Mouse (Mus musculus): ENCODE measurements around the gene Trpm6. TPM values are rescaled to one million over a fixed set of nuclear protein-coding genes. Genes with fewer than 3 reads are reported as not detected.

The Trpm6 gene
- polyA plus RNA-seq, 1 experiment from 2014 or later, result 0.19 TPM

DNA sequence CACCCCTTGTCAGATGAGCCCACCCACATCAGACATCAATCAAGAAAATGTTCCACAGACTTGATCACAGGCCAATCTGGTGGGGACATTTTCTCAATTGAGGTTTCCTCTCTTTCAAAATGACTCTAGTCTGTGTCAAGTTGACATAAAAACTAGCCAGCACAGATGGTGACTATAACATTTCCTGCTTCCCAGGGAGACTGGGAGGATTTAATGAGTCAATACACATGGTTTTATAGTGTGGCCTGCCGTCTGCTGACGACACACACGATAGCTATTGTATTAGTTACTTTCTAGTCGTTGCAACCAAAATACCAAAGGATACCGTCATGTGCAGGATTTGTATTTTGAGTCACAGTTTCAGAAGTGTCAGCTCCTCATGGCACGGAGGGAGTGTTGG, 191.6 kb downstream of the Trpm6 start:
- 78% methylated on average over 6 of the region's 6 CpGs for WGBS
- Histone ChIP-seq H3K27ac (ENCODE audit: low read depth, low read length) (no peak overlapping the region), H3K27me3 (ENCODE audit: control insufficient read depth, insufficient read depth, low read length) (no peaks in the 10 kb centered on the region), H3K36me3 (ENCODE audit: control insufficient read depth, insufficient read depth, low read length) (no peaks in the 10 kb centered on the region), H3K4me2 (ENCODE audit: low read depth) (no peak overlapping the region), H3K9ac (ENCODE audit: low read length) (no peak overlapping the region), H3K9me3 (ENCODE audit: control insufficient read depth, low read length) (no peaks in the 10 kb centered on the region), H3K4me3 (ENCODE audit: low read depth, low read length) (no peak overlapping the region), H3K4me1 (ENCODE audit: control insufficient read depth, insufficient read depth, low read length) (no peaks in the 10 kb centered on the region)
- ATAC-seq (ENCODE audit: insufficient read depth, low FRiP score, low TSS enrichment), result no peak
- no peak for DNase-seq (ENCODE audit: low spot score)

Other genes with a start within 250 kb of the Trpm6 start
- 50.0 and 51.7 TPM in 2 replicates for gene Ostf1, start 118.2 kb upstream of the Trpm6 start, polyA plus RNA-seq (2014; fragmentation: Nextera tagmentation; extraction: Ambion mirVana)
- gene Nmrk1, start 118.0 kb upstream of the Trpm6 start, polyA plus RNA-seq (2014; fragmentation: Nextera tagmentation; extraction: Ambion mirVana), result 7.4 and 8.1 TPM in 2 replicates
- gene Carnmt1, start 79.2 kb upstream of the Trpm6 start, polyA plus RNA-seq (2014; fragmentation: Nextera tagmentation; extraction: Ambion mirVana), result 24.2 and 27.1 TPM in 2 replicates
- 77.6 and 81.0 TPM in 2 replicates for gene D030056L22Rik, start 36.8 kb upstream of the Trpm6 start, polyA plus RNA-seq (2014; fragmentation: Nextera tagmentation; extraction: Ambion mirVana)